Mouse (Mus musculus) liver, embryonic 13.5 days (tissue): ENCODE measurements around the gene Mphosph9. TPM values are rescaled to one million over a fixed set of nuclear protein-coding genes. Genes with fewer than 3 reads are reported as not detected.
A peak's percentile ranks its signal among the peaks of the same experiment; 100 is the strongest.
"Not testable (repeated sequence)": the region's sequence is repeated elsewhere in the genome, so short reads cannot be mapped to it uniquely, and the experiment has no call there.

Source experiments
- ATAC-seq: fragments of 200-750 bp; cut with Nextera tagmentation; 2 replicates; pipeline ENCODE4 v1.8.0; 2017; ENCODE audit warnings: low read depth, mild to moderate bottlenecking, moderate number of reproducible peaks, moderate library complexity
- DNase-seq: peaks from one replicate; pipeline ENCODE4 v3.0.0; 2022
- H3K27ac ChIP-seq: fragments of 300-500 bp; sonication (generic); 2 replicates; pipeline ENCODE4 v1.5.1; 2015; ENCODE audit warnings: moderate library complexity, mild to moderate bottlenecking, inconsistent platforms
- H3K27me3 ChIP-seq: fragments of 300-500 bp; sonication (generic); 2 replicates; pipeline ENCODE4 v1.6.1; 2015; ENCODE audit warnings: mild to moderate bottlenecking, inconsistent platforms
- H3K36me3 ChIP-seq: fragments of 300-500 bp; sonication (generic); 2 replicates; pipeline ENCODE4 v1.6.1; 2015; ENCODE audit warnings: mild to moderate bottlenecking, inconsistent platforms
- H3K4me1 ChIP-seq: fragments of 300-500 bp; sonication (generic); replicated peaks from 2 replicates; pipeline ENCODE4 v1.6.1; 2015; ENCODE audit warnings: inconsistent platforms
- H3K4me2 ChIP-seq: fragments of 300-500 bp; sonication (generic); 2 replicates; pipeline ENCODE4 v1.6.1; 2015; ENCODE audit warnings: inconsistent platforms, mild to moderate bottlenecking, moderate library complexity
- H3K4me3 ChIP-seq: fragments of 300-500 bp; sonication (generic); replicated peaks from 2 replicates; pipeline ENCODE4 v1.5.1; 2015; ENCODE audit warnings: mild to moderate bottlenecking, inconsistent platforms
- H3K9ac ChIP-seq: fragments of 300-500 bp; sonication (generic); 2 replicates; pipeline ENCODE4 v1.6.1; 2015; ENCODE audit warnings: mild to moderate bottlenecking, inconsistent platforms
- H3K9me3 ChIP-seq: fragments of 300-500 bp; sonication (generic); replicated peaks from 2 replicates; pipeline ENCODE4 v1.6.1; 2016; ENCODE audit warnings: inconsistent platforms
- WGBS: fragments of 180-500 bp; shearing (Covaris S2); methylation state at CpG from one replicate; pipeline ENCODE4 v1.1.7; 2015; ENCODE audit not compliant: insufficient replicate concordance; 5-methylcytosine and 5-hydroxymethylcytosine counted together
- polyA plus RNA-seq: library from polyadenylated mRNA; unstranded; fragments of >200 nt; fragmentation: Nextera tagmentation; extraction: Ambion mirVana; gene quantifications from 2 replicates; pipeline ENCODE4 v1.2.1, GENCODE M21; 2015

Gene Mphosph9
- polyA plus RNA-seq, 1 experiment from 2014 or later = 5.6 TPM

DNA sequence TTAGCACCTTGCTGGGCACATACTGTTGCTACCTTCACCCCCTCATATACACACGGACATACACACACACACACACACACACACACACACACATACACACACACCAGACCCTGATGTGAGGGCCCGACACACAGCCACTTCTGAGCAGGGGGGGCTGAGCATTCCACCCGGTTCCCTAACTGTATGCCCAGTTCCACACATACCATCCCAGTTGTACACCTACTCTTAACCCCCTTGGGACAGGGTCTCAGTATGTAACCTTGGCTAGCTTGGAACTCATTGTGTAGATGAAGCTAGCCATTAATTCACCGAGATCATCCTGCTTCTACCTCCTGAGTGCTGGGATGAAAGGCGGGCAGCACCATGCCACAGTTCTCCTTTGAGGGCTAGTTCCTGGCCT lies 107.2 kb downstream of the Mphosph9 start:
- H3K4me3 ChIP-seq = no peak overlapping the region
- no peaks in the 10 kb centered on the region for H3K9me3 ChIP-seq
- H3K4me1 ChIP-seq = peaks cover 47% of the 10 kb centered on the region
- DNase-seq (no peak), ATAC-seq (no peak)
- H3K9ac ChIP-seq = no peak overlapping the region
- H3K27ac ChIP-seq = no peak overlapping the region
- no peak overlapping the region for H3K4me2 ChIP-seq
- no peaks in the 10 kb centered on the region for H3K27me3 ChIP-seq
- H3K36me3 ChIP-seq = 0 out of 2 replicates have a peak, but pooled peaks cover 3% of the 10 kb centered on the region
- WGBS = 75% methylated on average over 5 of the region's 5 CpGs

DNA sequence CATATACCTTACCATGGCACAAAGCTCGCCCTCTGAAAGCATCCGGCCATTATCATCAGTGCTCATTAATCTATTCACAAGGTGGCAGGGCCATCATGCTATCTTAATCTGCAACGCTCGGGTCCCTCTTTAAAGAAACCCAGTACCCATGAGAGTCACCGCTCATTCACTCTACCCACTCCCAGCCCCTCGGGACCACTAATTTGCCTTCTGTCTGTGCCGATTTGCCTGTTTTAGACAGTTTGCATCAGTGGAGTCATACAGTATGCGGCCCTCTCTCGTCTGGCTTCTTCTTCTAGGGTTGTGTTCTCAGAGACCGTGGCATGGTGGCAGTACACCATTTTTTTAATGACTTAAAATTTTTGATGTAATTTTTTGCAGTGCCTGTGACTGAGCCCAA lies 108.3 kb downstream of the Mphosph9 start:
- no peaks in the 10 kb centered on the region for H3K27me3 ChIP-seq
- WGBS = 79% methylated on average over 10 of the region's 10 CpGs

DNA sequence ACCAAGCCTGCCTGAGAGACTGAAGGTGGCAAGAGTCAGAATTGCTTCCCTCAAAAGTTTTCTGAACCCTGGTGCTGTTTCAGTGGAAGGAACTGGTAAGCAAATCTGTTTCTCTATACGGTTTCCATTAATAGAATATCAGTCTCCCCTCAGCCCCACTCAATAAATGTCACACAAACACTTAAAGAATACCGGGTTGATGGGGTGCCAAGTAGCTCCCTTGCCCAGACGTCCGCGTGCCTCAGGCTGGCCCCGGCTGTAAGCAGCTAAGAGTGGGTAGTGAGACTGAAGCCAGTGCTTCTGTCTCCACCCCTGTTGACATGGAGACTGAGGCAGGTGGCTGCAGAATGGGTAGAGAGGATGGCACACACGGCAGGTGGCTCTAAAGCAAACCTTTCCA lies 108.8 kb downstream of the Mphosph9 start:
- 0 out of 2 replicates have a peak, but pooled peaks cover 12% of the 10 kb centered on the region for H3K36me3 ChIP-seq
- H3K9ac ChIP-seq = no peak overlapping the region
- no peak overlapping the region for H3K4me3 ChIP-seq
- no peaks in the 10 kb centered on the region for H3K27me3 ChIP-seq
- H3K4me2 ChIP-seq = no peak overlapping the region
- peaks cover 53% of the 10 kb centered on the region for H3K4me1 ChIP-seq
- no peaks in the 10 kb centered on the region for H3K9me3 ChIP-seq
- H3K27ac ChIP-seq = no peak overlapping the region
- DNase-seq (no peak), ATAC-seq (no peak)
- 82% methylated on average over 7 of the region's 7 CpGs for WGBS

More for the DNA sequence above, 108.3 kb downstream of the Mphosph9 start:
- Histone ChIP-seq H3K4me1 (peaks cover 53% of the 10 kb centered on the region), H3K4me3 (no peak overlapping the region), H3K36me3 (0 out of 2 replicates have a peak, but pooled peaks cover 12% of the 10 kb centered on the region), H3K27ac (no peak overlapping the region), H3K4me2 (no peak overlapping the region), H3K9me3 (no peaks in the 10 kb centered on the region), H3K9ac (no peak overlapping the region)
- DNase-seq (no peak), ATAC-seq (no peak)

- peaks cover 21% of the 10 kb centered on the region; the same call in 1 of the 2 replicates for H3K36me3 ChIP-seq
- ATAC-seq (no peak), DNase-seq (no peak)
- H3K4me1 ChIP-seq = peaks cover 65% of the 10 kb centered on the region
- 49% methylated on average over 8 of the region's 8 CpGs for WGBS
- no peak overlapping the region for H3K4me3 ChIP-seq
- H3K9ac ChIP-seq = no peak overlapping the region
- H3K27me3 ChIP-seq = no peaks in the 10 kb centered on the region
- H3K27ac ChIP-seq = no peak overlapping the region
- no peak overlapping the region for H3K4me2 ChIP-seq
- no peaks in the 10 kb centered on the region for H3K9me3 ChIP-seq
Measured at GRCm38 (mm10) chr5:124217566-124218249, 110.1 kb downstream of the Mphosph9 start.

GRCm38 (mm10) chr5:124217092-124217491 lies 110.7 kb downstream of the Mphosph9 start:
- peaks cover 65% of the 10 kb centered on the region for H3K4me1 ChIP-seq
- not testable (repeated sequence) for DNase-seq, H3K27ac ChIP-seq, H3K9me3 ChIP-seq, H3K4me3 ChIP-seq, H3K27me3 ChIP-seq, H3K9ac ChIP-seq, ATAC-seq, H3K4me2 ChIP-seq
- peaks cover 21% of the 10 kb centered on the region; the same call in 1 of the 2 replicates for H3K36me3 ChIP-seq
- WGBS = 79% methylated on average over 5 of the region's 5 CpGs

DNA sequence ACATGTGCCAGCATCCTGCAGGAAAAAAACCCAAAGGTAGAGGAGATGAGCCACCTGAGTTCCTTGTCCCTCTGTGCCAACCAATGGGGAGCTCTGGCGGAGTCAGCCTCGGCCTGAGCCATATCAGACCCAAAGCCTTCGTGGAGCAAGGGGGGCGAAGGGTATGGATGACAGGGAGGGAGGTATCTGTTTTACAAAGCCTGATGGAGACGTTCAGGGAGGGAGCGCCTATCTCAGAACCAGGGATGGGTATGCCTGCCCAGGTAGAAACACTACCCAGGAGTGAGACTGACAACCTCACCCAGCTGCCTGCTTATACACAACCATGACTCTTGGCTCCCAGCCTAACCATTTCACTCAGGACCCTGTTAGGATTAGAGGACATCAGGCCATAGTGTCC lies 111.4 kb downstream of the Mphosph9 start:
- Histone ChIP-seq H3K4me2 (no peak overlapping the region), H3K27me3 (no peaks in the 10 kb centered on the region), H3K9ac (no peak overlapping the region), H3K27ac (no peak overlapping the region), H3K9me3 (no peaks in the 10 kb centered on the region), H3K36me3 (peaks cover 21% of the 10 kb centered on the region; the same call in 1 of the 2 replicates), H3K4me1 (peaks cover 63% of the 10 kb centered on the region), H3K4me3 (no peak overlapping the region)
- 68% methylated on average over 6 of the region's 6 CpGs for WGBS
- DNase-seq (no peak), ATAC-seq (no peak)

GRCm38 (mm10) chr5:124215647-124216046 lies 112.1 kb downstream of the Mphosph9 start:
- H3K4me2 ChIP-seq = no peak overlapping the region
- H3K4me3 ChIP-seq = no peak overlapping the region
- ATAC-seq = no peak
- H3K4me1 ChIP-seq = peaks cover 63% of the 10 kb centered on the region
- no peak for DNase-seq
- no peak overlapping the region for H3K9ac ChIP-seq
- no peaks in the 10 kb centered on the region for H3K9me3 ChIP-seq
- no peaks in the 10 kb centered on the region for H3K27me3 ChIP-seq
- peaks cover 21% of the 10 kb centered on the region; the same call in 1 of the 2 replicates for H3K36me3 ChIP-seq
- WGBS = 77% methylated on average over 10 of the region's 10 CpGs
- H3K27ac ChIP-seq = peak overlapping the region; percentile 36; the same call in 1 of the 2 replicates

- H3K4me3 ChIP-seq = no peak overlapping the region
- peaks cover 72% of the 10 kb centered on the region for H3K4me1 ChIP-seq
- WGBS = 46% methylated on average over 14 of the region's 14 CpGs
- ATAC-seq (no peak), DNase-seq (no peak)
- H3K9ac ChIP-seq = no peak overlapping the region
- peak overlapping the region; percentile 60 for H3K27ac ChIP-seq
- peaks cover 21% of the 10 kb centered on the region; the same call in 1 of the 2 replicates for H3K36me3 ChIP-seq
- H3K4me2 ChIP-seq = no peak overlapping the region
- no peaks in the 10 kb centered on the region for H3K27me3 ChIP-seq
- H3K9me3 ChIP-seq = no peaks in the 10 kb centered on the region
Measured at GRCm38 (mm10) chr5:124214516-124215145, 113.1 kb downstream of the Mphosph9 start.

- Histone ChIP-seq H3K27me3 (no peaks in the 10 kb centered on the region), H3K4me1 (peaks cover 75% of the 10 kb centered on the region), H3K9me3 (no peaks in the 10 kb centered on the region), H3K4me3 (no peak overlapping the region), H3K4me2 (no peak overlapping the region), H3K36me3 (peaks cover 21% of the 10 kb centered on the region; the same call in 1 of the 2 replicates), H3K9ac (no peak overlapping the region), H3K27ac (peak overlapping the region; percentile 60)
- DNase-seq = no peak
- WGBS = 44% methylated on average over 13 of the region's 13 CpGs
- ATAC-seq = no peak
Measured at GRCm38 (mm10) chr5:124213588-124214469, 113.9 kb downstream of the Mphosph9 start.

GRCm38 (mm10) chr5:124211669-124212068 lies 116.1 kb downstream of the Mphosph9 start:
- peaks cover 87% of the 10 kb centered on the region for H3K4me1 ChIP-seq
- H3K36me3 ChIP-seq = peaks cover 23% of the 10 kb centered on the region; the same call in 1 of the 2 replicates
- H3K4me2 ChIP-seq = no peak overlapping the region
- no peak overlapping the region for H3K9ac ChIP-seq
- 83% methylated on average over 2 of the region's 2 CpGs for WGBS
- DNase-seq = no peak
- no peak for ATAC-seq
- H3K27ac ChIP-seq = no peak overlapping the region
- H3K4me3 ChIP-seq = no peak overlapping the region
- no peaks in the 10 kb centered on the region for H3K9me3 ChIP-seq
- H3K27me3 ChIP-seq = no peaks in the 10 kb centered on the region

DNA sequence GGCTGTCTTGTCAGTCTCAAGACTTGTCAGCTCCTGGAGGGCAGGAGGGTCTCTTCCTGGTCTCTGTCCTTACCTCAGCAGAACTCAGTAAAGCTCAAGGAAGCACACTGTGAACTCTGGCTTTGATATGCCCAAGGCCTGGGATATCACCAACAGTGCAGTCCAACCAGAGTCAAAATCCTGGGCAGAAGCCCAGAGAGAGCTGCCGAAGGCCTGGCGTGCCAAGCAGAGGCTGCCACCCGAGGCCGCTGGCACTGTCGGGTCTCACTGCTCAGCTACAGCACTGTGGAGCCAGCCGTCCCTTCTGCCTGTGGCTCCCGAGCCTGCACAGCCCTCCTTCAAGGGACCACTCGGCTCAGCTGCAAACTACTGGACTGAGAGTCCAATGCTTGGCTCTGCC lies 116.5 kb downstream of the Mphosph9 start:
- Histone ChIP-seq H3K27ac (no peak overlapping the region), H3K36me3 (peaks cover 23% of the 10 kb centered on the region; the same call in 1 of the 2 replicates), H3K9me3 (no peaks in the 10 kb centered on the region), H3K4me3 (no peak overlapping the region), H3K4me2 (no peak overlapping the region), H3K4me1 (peaks cover 90% of the 10 kb centered on the region), H3K9ac (no peak overlapping the region), H3K27me3 (no peaks in the 10 kb centered on the region)
- DNase-seq (no peak), ATAC-seq (no peak)
- WGBS = 79% methylated on average over 8 of the region's 8 CpGs
